Mouse (Mus musculus) ES-CJ7 (cell line): ENCODE measurements around the gene Zfp575.

Experiments used
- DNase-seq: peaks from one replicate; pipeline ENCODE4 v3.0.0; 2011; ENCODE audit warnings: low read depth, low spot score

The Zfp575 gene

GRCm38 (mm10) chr7:24605561-24605960, 18.1 kb upstream of the Zfp575 start:
- DNase-seq = no peak

DNA sequence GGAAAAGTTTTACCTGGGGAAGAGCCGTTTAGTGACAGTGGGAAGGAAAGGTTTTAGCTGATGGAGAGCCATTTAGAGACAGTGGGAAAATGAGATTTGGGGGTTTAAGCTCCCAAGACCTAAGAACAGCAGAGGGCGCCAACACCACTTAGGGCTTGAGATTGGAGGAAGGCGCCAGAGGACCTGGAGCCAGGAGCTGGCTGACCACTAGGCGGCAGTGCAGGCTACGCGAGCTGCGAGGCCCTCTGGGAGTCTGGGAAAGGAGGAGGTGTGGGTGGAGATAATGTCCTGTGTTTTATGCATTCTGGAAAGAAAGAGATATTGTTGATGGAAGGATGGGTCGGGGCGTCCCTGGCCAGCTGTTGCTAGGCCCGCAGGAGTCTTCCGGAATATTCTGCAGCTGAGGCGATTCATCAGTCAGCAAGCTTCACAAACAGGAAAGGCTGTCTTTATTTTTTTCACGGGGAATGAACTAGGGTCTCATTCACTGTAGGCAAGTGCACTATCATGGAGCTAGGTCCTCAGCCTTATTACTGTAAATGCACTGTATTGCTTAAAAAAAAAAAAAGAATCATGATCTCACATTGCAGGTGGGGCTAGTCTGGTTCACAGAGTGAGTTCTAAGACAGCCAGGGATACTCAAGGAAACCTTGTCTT, 13.6 kb upstream of the Zfp575 start:
- DNase-seq = peak; percentile 95

DNA sequence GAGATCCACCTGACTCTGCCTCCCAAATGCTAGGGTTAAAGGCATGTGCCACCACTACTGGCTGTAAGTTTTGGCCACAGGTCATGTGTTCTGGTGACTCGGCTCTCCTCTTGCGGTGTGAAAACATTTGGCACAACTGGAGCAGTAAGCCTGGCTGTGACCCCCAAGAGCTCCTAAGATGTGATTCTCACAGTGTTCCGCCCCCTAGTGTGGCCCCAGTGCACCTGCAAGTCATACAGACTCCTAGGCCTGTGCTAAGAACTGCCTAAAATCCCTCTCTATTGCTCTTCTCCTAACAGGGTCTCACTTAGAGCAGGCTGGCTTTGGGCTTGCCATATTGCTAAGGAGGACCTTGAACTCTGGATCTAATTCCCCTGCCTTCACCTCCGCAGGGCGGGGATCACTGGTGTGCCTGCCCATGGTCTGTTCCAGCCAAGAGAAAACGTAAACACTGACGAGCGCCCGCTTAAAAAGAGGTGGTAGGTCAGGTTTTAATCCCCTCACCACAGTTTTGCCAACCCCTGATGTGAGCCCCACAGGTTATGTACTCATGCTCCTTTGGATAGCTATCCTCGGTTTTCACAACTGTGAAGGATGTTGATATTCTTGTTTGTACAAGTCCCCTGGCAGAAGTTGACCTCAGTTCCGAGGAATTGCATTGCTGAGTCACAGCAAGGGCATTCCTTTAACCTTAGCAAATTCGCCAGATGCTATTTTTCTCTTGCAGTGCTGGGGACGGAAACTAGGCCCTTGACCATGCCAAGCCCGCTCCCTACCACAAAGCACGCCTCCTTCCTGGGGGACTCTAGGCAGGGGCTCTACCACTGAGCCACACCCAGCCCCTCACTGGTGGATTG, 12.0 kb upstream of the Zfp575 start:
- DNase-seq = peak; percentile 71

DNA sequence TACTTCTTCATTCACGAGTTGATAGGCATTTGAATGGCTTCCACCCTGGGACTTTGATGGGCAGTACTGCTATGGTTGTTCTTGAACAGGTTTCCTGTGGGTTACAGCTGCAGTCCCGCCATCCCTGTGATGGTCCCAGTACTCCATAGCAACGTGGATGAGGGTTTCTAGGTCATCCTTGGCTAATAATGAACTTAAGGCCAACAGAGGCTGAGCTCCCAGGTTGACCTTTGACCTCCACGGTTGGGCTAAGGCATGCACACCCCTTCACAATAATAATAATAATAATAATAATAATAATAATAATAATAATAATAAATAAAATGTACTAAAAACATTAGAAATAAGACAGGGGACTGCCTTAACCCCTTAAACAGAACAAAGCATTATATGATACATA, 10.7 kb upstream of the Zfp575 start:
- no peak for DNase-seq

DNA sequence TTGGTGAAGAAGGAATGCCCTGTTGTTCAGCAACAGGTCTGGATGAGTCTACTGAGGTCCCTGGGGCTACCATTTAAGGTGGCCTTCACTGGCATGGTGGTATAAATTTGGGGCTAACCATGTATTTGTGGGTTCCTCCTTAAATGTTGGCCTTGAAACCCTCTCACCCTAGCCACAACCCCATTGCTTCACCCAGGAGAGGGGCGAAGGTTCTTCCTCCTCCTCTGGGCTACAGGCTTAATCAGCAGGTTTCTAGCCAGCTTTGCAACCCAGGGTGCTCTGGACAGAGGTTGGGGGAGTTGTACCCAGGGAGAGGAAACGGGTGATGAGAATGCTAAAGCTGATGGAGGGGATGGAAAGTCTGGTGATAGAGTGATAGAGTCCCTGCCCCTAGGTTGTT, 8.0 kb upstream of the Zfp575 start:
- DNase-seq = no peak

GRCm38 (mm10) chr7:24594309-24594803, 6.9 kb upstream of the Zfp575 start:
- no peak for DNase-seq

- peak; percentile 48 for DNase-seq
These were observed 6.3 kb upstream of the Zfp575 start for GRCm38 (mm10) chr7:24593621-24594308.

DNA sequence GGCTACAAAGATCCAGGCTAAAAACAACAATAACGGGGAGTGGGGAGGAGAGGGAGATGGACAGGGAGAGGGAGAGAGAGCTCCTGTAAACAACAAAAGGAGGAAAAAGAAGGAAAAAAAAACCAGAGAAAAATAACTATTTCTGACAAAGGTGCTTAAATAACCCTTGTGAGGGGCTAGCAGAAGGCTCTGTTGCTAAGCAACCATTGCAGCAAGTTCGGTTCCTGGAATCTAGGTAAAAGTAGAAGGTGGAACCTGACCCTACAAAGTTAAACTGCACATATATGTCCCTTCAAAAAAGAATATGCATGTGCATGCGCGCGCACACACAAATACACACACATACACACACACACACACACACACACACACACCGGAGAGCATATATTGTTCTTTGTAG, 5.3 kb upstream of the Zfp575 start:
- no peak for DNase-seq

- DNase-seq = no peak
These were observed 4.7 kb upstream of the Zfp575 start for GRCm38 (mm10) chr7:24592163-24592562.

GRCm38 (mm10) chr7:24591735-24592134, 4.3 kb upstream of the Zfp575 start:
- no peak for DNase-seq

DNA sequence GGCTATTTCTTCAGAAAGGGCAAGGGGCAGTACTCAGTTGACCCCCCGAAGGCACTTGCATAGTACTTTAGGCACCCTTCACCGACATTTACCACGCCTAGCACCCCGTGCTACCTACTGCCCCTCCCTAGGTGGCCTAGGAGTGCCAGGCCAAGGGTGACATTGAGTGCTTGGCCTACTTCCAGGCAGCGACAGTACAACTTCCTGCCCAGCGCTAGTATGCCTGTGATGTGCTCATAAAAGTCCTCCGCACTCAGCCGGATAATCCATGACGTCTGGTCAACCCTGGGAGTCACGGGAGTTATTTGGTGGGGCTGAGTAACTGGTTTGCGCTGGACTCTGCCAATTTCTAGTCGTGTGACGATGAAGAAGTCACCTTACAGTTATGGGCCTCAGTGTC, 895 bp upstream of the Zfp575 start:
- DNase-seq = no peak

DNA sequence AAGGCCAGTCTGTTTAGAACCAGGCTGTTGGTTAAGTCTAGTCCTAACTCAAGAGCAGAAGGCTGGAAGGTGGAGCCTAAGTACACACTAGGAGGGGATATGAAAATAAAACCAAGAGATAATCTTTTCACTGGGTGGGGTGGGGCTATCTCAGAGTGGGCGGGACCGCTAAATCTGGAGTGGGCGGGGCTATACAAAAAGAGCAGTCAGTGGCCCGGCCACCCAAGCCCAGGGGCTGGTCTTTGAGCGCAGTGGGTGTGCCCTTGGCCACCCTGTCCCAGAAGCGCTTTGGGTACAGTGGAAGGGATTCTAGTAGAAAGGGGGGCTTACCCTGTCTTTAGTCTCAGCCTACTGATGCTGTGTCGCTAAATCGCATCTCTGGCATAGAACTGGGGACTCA, 613 bp downstream of the Zfp575 start:
- no peak for DNase-seq

DNA sequence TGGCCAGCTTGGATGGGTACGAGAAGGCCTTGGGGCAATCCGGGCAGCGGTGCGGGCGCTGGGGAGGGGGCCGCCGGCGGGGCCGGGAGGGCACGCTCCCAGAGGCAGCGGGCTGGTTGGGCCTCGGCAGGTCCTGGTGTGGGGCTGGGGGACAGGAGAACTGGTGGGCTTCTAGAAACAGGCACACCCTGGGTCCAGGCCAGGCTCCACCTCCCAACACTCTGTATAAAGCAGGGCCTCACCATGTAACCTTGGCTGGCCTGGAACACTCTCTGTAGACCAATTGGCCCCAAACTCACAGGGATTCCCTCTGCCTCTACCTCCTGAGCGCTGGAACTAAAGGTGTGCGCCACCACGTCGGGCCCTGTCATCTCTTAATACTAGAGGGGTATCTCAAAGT, 1.4 kb downstream of the Zfp575 start:
- no peak for DNase-seq

- no peak for DNase-seq
These were observed 2.6 kb downstream of the Zfp575 start for GRCm38 (mm10) chr7:24584876-24585275.

DNA sequence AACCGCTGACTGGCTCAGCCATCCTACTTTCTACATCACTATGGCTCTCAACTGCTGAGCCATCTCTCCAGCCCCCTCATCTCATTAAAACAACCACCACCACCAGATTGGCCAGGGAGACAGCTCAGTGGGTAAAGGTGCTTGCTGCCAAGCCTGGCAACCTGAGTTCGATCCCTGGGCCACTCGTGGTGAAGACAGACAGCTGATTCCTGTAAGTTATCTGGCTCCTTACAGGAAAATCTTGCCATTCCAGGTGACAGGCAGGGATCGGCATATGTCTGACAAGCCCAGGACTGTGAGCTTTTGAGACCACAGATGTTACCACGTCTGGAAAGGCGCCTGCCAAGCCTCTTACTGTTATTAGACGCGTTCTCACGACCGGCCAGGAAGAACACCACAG, 9.6 kb downstream of the Zfp575 start:
- no peak for DNase-seq

DNA sequence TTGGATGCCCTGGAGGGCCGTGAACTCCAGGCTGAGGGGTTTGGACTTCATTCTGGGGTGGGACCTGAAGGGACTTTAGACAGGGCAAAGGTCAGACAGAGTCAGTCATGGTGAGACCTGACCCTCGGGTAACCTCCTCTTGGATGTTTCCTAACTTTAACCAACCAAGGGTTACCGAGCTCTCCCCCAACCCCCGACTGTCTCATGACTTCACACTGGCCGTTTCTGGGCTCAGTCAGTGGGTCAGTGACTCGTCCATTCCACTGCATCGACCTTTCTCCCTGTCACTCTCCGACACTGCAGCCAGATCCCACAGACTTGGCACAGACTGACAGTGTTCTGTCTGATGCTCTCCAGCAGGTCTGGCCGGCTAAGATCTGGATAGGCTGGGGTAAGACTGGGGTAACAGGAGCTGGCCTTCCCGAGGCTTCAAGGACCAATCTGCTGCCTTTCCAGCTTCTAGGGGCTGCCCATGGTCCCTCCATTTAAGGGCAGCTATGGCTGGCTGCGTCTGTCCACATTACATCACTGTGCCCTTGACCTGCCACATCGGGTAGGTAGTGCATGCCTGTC, 13.1 kb downstream of the Zfp575 start:
- DNase-seq = no peak

DNA sequence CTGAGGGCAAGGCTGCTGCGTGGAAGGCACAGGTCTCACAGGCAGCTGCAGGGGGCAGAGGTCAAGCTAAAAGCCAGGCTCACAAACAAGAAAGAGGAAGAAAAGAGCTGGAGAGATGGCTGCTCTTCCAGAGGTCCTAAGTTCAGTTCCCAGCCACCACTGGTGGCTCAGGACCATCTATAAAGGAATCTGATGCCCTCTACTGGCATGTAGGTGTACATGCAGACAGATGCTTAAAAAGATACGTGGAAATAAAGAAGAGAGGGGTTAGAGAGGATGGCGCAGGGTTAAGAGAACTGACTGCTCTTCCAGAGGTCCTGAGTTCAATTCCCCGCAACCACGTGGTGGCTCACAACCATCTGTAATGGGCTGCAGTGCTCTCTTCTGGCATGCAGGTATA, 15.0 kb downstream of the Zfp575 start:
- DNase-seq = peak; percentile 62

- no peak for DNase-seq
These were observed 16.4 kb downstream of the Zfp575 start for GRCm38 (mm10) chr7:24571071-24571470.

- no peak for DNase-seq
These were observed 18.9 kb downstream of the Zfp575 start for GRCm38 (mm10) chr7:24568512-24568911.

DNA sequence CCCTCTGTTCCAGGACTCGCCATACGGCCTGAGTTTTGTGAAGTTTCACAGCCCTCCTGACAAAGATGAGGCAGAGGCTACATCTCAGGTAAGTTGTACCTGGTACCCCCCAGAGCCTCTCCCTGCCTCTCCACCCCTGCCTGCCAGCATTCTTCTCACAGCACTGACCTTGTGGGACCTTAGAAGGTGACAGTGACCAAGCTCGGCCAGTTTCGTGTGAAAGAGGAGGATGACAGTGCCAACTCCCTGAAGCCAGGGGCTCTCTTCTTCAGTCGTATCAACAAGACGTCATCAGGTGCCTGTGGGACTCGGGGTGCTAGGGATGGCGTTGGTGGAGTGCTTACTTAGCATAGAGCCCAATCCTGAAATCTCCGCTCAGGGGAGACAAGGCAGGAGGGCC, 21.2 kb downstream of the Zfp575 start:
- DNase-seq = no peak

- DNase-seq = no peak
These were observed 21.8 kb downstream of the Zfp575 start for GRCm38 (mm10) chr7:24565627-24566026.

GRCm38 (mm10) chr7:24564607-24565265, 22.7 kb downstream of the Zfp575 start:
- DNase-seq = peak; percentile 65
